Mouse (Mus musculus): ENCODE measurements around the gene Gm28891.
"Not testable (repeated sequence)": the region's sequence is repeated elsewhere in the genome, so short reads cannot be mapped to it uniquely, and the experiment has no call there.

The Gm28891 gene

GRCm38 (mm10) chrY:60240902-60241301 is at the start of gene Gm28891:
Gene Gm28891 (plus strand): TSS chrY:60241202.
- not testable (repeated sequence) for DNase-seq (ENCODE audit: extremely low read depth, low read depth, low spot score)
